ENCODE assay signal across 10 mouse cellular contexts in the genomic region with DNA sequence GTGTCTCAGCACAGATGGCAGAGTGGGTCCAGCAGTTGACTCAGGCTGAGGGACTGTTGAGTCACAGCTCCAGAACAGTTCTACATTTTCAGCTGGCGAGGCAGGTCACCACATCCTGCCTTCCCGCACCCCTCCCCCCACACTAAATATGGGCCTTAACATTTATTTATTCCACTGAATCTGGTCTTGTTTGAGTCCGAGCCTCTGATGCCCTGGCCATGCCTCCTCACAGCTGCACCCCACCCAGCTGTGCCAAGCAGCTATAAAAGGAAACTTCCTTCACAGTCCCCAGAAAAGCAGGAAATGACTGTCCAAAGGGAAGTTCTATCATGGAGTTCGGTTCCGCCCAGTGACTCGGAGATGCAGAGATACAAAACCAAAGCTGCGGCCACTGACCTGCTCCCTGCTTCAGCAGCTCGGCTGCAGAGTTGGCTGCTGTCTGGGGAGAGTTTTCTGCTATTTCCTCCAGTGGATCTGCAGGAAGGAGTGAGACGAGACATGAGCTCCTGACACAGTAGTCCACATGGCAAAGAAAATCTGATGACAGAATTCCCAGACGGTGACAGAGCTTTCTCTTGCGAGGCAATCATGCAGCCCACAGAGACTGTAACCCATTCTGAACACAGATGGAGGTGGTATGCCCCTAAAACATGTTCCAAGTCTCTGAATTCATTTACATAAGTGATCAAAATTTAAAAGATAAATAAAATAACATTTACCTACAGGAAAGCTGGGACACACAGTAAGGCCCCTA.
DNase-seq lines count a peak whose midpoint lies in the region; ATAC-seq and TF ChIP-seq lines count a peak whose summit lies in the region.
"Had no signal": no experiment of that assay in that cellular context is flagged by ENCODE, and none has a peak within 500 bp of the region (broad histone marks: within the 10 kb centered on the region; RNA-seq: fewer than 3 reads in every experiment).

No protein-coding gene starts in this region.

- intact Hi-C loops in gastrocnemius, postnatal 14 days (cut with DNase I; ENCODE audit: low total_unique reads): no loop called here

- H3K9me3 ChIP-seq in limb, embryonic 14.5 days (ENCODE audit: control insufficient read depth, low read length): no peaks in the 10 kb centered on the region
- H3K9me3 ChIP-seq: hindbrain, embryonic 15.5 days had no signal

- H3K4me3 ChIP-seq in limb, embryonic 14.5 days (replicated peaks; ENCODE audit: low read length): no peak overlapping the region
- H3K4me3 ChIP-seq: hindbrain, embryonic 15.5 days had no signal

- H3K9ac ChIP-seq in limb, embryonic 14.5 days (ENCODE audit: low read depth, low read length, severe bottlenecking): no peak overlapping the region
- H3K9ac ChIP-seq: hindbrain, embryonic 15.5 days had no signal

- DNase-seq in gastrocnemius, postnatal 14 days: peak; percentile 42
- DNase-seq in gastrocnemius, adult 18-20 months (ENCODE audit: low spot score): no peak
- DNase-seq in Muller cell, postnatal 12 days (ENCODE audit: inconsistent ontology term): peak; percentile 89
- peak; percentile 74 to 82 for DNase-seq in heart, adult 9 months (ENCODE audit: low spot score in 2 of 2)
- no peak for DNase-seq in limb, embryonic 14.5 days (ENCODE audit: low spot score)
- no peak for DNase-seq in yolk sac, embryonic 10.5 days (ENCODE audit: low spot score)
- no peak for DNase-seq in cerebellum, adult 11 months
- DNase-seq in ovary, adult 18-20 months (ENCODE audit: low spot score): no peak

- H3K4me2 ChIP-seq in limb, embryonic 14.5 days (replicated peaks; ENCODE audit: low read depth, low read length, severe bottlenecking): no peak overlapping the region
- H3K4me2 ChIP-seq: hindbrain, embryonic 15.5 days had no signal

- H3K27me3 ChIP-seq in limb, embryonic 14.5 days (ENCODE audit: control insufficient read depth, insufficient read depth, low read length): no peaks in the 10 kb centered on the region
- H3K27me3 ChIP-seq: hindbrain, embryonic 15.5 days had no signal

- ATAC-seq in limb, embryonic 14.5 days (ENCODE audit: low FRiP score, low read depth): no peak

- 85% methylated on average over 11 of the region's 11 CpGs for WGBS in limb, embryonic 14.5 days

- no peak for TF ChIP-seq POLR2A in limb, embryonic 14.5 days (IDR thresholded peaks at IDR 0.05; ENCODE audit: borderline replicate concordance, extremely low read depth, insufficient read depth, insufficient read length)

- peak overlapping the region; percentile 26; the same call in 1 of the 2 replicates for H3K27ac ChIP-seq in limb, embryonic 14.5 days (replicated peaks; ENCODE audit: low read depth, low read length)
- H3K27ac ChIP-seq: hindbrain, embryonic 15.5 days had no signal

- H3K4me1 ChIP-seq in limb, embryonic 14.5 days (ENCODE audit: control insufficient read depth, insufficient read depth, low read length): peaks cover 19% of the 10 kb centered on the region

- peaks cover 78% of the 10 kb centered on the region for H3K36me3 ChIP-seq in limb, embryonic 14.5 days (ENCODE audit: control insufficient read depth, insufficient read depth, low read length)
- H3K36me3 ChIP-seq: G1E; hindbrain, embryonic 15.5 days had no signal

Comparison
In these comparisons a context has a peak if more than half of its experiments do, and no peak if none do; other contexts are left out.
1. DNase-seq: peak in gastrocnemius, postnatal 14 days (single experiment), Muller cell, postnatal 12 days (single experiment) and heart, adult 9 months (2 of 2); none in gastrocnemius, adult 18-20 months (single experiment), limb, embryonic 14.5 days (single experiment), yolk sac, embryonic 10.5 days (single experiment), cerebellum, adult 11 months (single experiment) and ovary, adult 18-20 months (single experiment).